Mouse (Mus musculus): ENCODE data around the gene Ifit2.

GRCm38 (mm10) chr19:34519646-34520045 lies 30.8 kb upstream of the Ifit2 start:
- no peak for TF ChIP-seq MAFK (IDR thresholded peaks at IDR 0.05; ENCODE audit: borderline replicate concordance, low read depth, low read length)
- TF ChIP-seq EP300 (IDR thresholded peaks at IDR 0.05; ENCODE audit: low read depth in 1 of 2, low read length in 2 of 2): no peak
- TF ChIP-seq CTCF (IDR thresholded peaks at IDR 0.05 in 2 of 3, conservative IDR thresholded peaks at IDR 0.05 in 1 of 3; ENCODE audit: control insufficient read depth in 1 of 3, insufficient read depth in 1 of 3, low read depth in 2 of 3, low read length in 3 of 3, poor library complexity in 1 of 3, severe bottlenecking in 1 of 3): no peak
- no peak for TF ChIP-seq ZKSCAN1 (IDR thresholded peaks at IDR 0.05; ENCODE audit: low read depth, low read length)
- no peak for TF ChIP-seq MYC (IDR thresholded peaks at IDR 0.05; ENCODE audit: low read depth, low read length)
- no peak for TF ChIP-seq JUND (IDR thresholded peaks at IDR 0.05; ENCODE audit: low read depth, low read length)
- TF ChIP-seq USF1 (IDR thresholded peaks at IDR 0.05; ENCODE audit: low read depth, low read length): no peak
- no peak for TF ChIP-seq POLR2A (IDR thresholded peaks at IDR 0.05; ENCODE audit: control insufficient read depth in 1 of 2, insufficient read depth in 1 of 2, low read depth in 1 of 2, low read length in 2 of 2, poor library complexity in 1 of 2)
- TF ChIP-seq MAX (IDR thresholded peaks at IDR 0.05; ENCODE audit: low read length): no peak
- TF ChIP-seq MXI1 (IDR thresholded peaks at IDR 0.05; ENCODE audit: low read depth, low read length): no peak
- TF ChIP-seq HCFC1 (IDR thresholded peaks at IDR 0.05; ENCODE audit: low read depth, low read length): no peak
- no peak for TF ChIP-seq E2F4 (IDR thresholded peaks at IDR 0.05; ENCODE audit: borderline replicate concordance, low read depth, low read length)
- no peak for TF ChIP-seq GATA1 (IDR thresholded peaks at IDR 0.05; ENCODE audit: low read depth, low read length)

Data from MEL (cell line).